Mouse (Mus musculus): ENCODE measurements around the gene Helq. TPM values are rescaled to one million over a fixed set of nuclear protein-coding genes. Genes with fewer than 3 reads are reported as not detected.

Gene Helq
- total RNA-seq, 2 experiments from 2014 or later, result 19.7 to 45.3 TPM

GRCm38 (mm10) chr5:100792261-100792660, 6.1 kb downstream of the Helq start:
- ATAC-seq (replicated peaks; ENCODE audit: low FRiP score, poor library complexity, severe bottlenecking), result no peak

GRCm38 (mm10) chr5:100787527-100787926, 10.9 kb downstream of the Helq start:
- no peak for ATAC-seq (replicated peaks; ENCODE audit: low FRiP score, poor library complexity, severe bottlenecking)

- ATAC-seq (replicated peaks; ENCODE audit: low FRiP score, poor library complexity, severe bottlenecking), result no peak
Measured at GRCm38 (mm10) chr5:100779002-100779401, 19.4 kb downstream of the Helq start.

GRCm38 (mm10) chr5:100776900-100777299, 21.5 kb downstream of the Helq start:
- no peak for ATAC-seq (replicated peaks; ENCODE audit: low FRiP score, poor library complexity, severe bottlenecking)

GRCm38 (mm10) chr5:100775778-100776404, 22.5 kb downstream of the Helq start:
- ATAC-seq (replicated peaks; ENCODE audit: low FRiP score, poor library complexity, severe bottlenecking), result no peak

GRCm38 (mm10) chr5:100771575-100771974, 26.8 kb downstream of the Helq start:
- ATAC-seq (replicated peaks; ENCODE audit: low FRiP score, poor library complexity, severe bottlenecking), result no peak

- no peak for ATAC-seq (replicated peaks; ENCODE audit: low FRiP score, poor library complexity, severe bottlenecking)
Measured at GRCm38 (mm10) chr5:100766026-100766425, 32.4 kb downstream of the Helq start.

- no peak for ATAC-seq (replicated peaks; ENCODE audit: low FRiP score, poor library complexity, severe bottlenecking)
Measured at GRCm38 (mm10) chr5:100761736-100762135, 36.7 kb downstream of the Helq start.

GRCm38 (mm10) chr5:100760049-100760663, 38.2 kb downstream of the Helq start:
- no peak for ATAC-seq (replicated peaks; ENCODE audit: low FRiP score, poor library complexity, severe bottlenecking)

GRCm38 (mm10) chr5:100758121-100758520, 40.3 kb downstream of the Helq start:
- no peak for ATAC-seq (replicated peaks; ENCODE audit: low FRiP score, poor library complexity, severe bottlenecking)

GRCm38 (mm10) chr5:100753407-100753806, 45.0 kb downstream of the Helq start:
- no peak for ATAC-seq (replicated peaks; ENCODE audit: low FRiP score, poor library complexity, severe bottlenecking)

- ATAC-seq (replicated peaks; ENCODE audit: low FRiP score, poor library complexity, severe bottlenecking), result no peak
Measured at GRCm38 (mm10) chr5:100751655-100752054, 46.7 kb downstream of the Helq start.

- ATAC-seq (replicated peaks; ENCODE audit: low FRiP score, poor library complexity, severe bottlenecking), result no peak
Measured at GRCm38 (mm10) chr5:100750617-100751255, 47.7 kb downstream of the Helq start.

GRCm38 (mm10) chr5:100738802-100739201, 59.6 kb downstream of the Helq start:
- no peak for ATAC-seq (replicated peaks; ENCODE audit: low FRiP score, poor library complexity, severe bottlenecking)

GRCm38 (mm10) chr5:100736919-100737318, 61.5 kb downstream of the Helq start:
- ATAC-seq (replicated peaks; ENCODE audit: low FRiP score, poor library complexity, severe bottlenecking), result no peak

- ATAC-seq (replicated peaks; ENCODE audit: low FRiP score, poor library complexity, severe bottlenecking), result no peak
Measured at GRCm38 (mm10) chr5:100734535-100734934, 63.9 kb downstream of the Helq start.

GRCm38 (mm10) chr5:100728757-100729156, 69.6 kb downstream of the Helq start:
- ATAC-seq (replicated peaks; ENCODE audit: low FRiP score, poor library complexity, severe bottlenecking), result no peak

GRCm38 (mm10) chr5:100726001-100726400, 72.4 kb downstream of the Helq start:
- ATAC-seq (replicated peaks; ENCODE audit: low FRiP score, poor library complexity, severe bottlenecking), result no peak

GRCm38 (mm10) chr5:100719235-100720088, 78.9 kb downstream of the Helq start, which contains the start of gene Hpse:
Gene Hpse, minus strand, starts transcription at chr5:100719716.
- no peak for ATAC-seq (replicated peaks; ENCODE audit: low FRiP score, poor library complexity, severe bottlenecking)

- ATAC-seq (replicated peaks; ENCODE audit: low FRiP score, poor library complexity, severe bottlenecking), result no peak
Measured at GRCm38 (mm10) chr5:100716762-100717161, 81.6 kb downstream of the Helq start.
